Mouse (Mus musculus): ENCODE data around the gene Nacad.

DNA sequence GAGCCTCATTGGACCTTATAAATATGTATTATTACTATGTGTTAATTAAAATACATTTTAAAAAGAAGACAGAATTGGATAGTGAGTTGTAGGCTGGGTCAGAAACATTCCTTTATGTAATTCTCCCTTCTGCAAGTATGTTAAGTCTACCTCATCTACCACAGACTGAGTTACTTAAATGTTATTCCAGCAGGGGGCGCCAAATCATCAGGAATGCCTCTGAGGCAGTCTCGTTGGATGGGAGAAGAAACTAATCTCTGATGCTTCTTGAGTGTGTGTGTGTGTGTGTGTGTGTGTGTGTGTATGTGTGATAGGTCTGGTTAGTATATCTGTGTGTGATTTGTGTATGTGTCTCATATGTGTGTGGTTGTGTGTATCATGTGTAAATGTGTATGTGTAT lies 49.0 kb upstream of the Nacad start:
- TF ChIP-seq EP300 (IDR thresholded peaks at IDR 0.05; ENCODE audit: insufficient read depth, low read depth, low read length) (no peak), CTCF (IDR thresholded peaks at IDR 0.05; ENCODE audit: low read depth, low read length) (peak; percentile 27), POLR2A (IDR thresholded peaks at IDR 0.05; ENCODE audit: insufficient read depth, low read length) (no peak)
